ENCODE assay signal across 33 mouse cellular contexts in genomic region chr7:108184401-108184800, GRCm38 (mm10). TPM values are rescaled to one million over a fixed set of nuclear protein-coding genes. Genes with fewer than 3 reads are reported as not detected.
"Had no signal": no experiment of that assay in that cellular context is flagged by ENCODE, and none has a peak within 500 bp of the region (broad histone marks: within the 10 kb centered on the region; RNA-seq: fewer than 3 reads in every experiment).

No protein-coding gene starts in this region.

RNA-seq across cellular contexts. Expression of gene Olfr486, which starts 11.9 kb away (rescaled TPM):
- total RNA-seq: common myeloid progenitor, adult 5-6 weeks; forebrain, postnatal 0 days; gastrocnemius, adult 18-20 months; gastrocnemius, adult 2 months; gastrocnemius, adult 8-10 months; gastrocnemius, postnatal 10 days; gastrocnemius, postnatal 14 days; gastrocnemius, postnatal 25 days; gastrocnemius, postnatal 36 days; gastrocnemius, postnatal 4 days; granulocyte monocyte progenitor cell, adult 5-6 weeks; heart, adult 18-20 months; heart, adult 2 months; heart, adult 8-10 months had no signal
- polyA plus RNA-seq: cortical plate, adult 2 months; embryonic facial prominence, embryonic 10.5 days; embryonic facial prominence, embryonic 11.5 days; embryonic facial prominence, embryonic 12.5 days; embryonic facial prominence, embryonic 13.5 days; embryonic facial prominence, embryonic 14.5 days; embryonic facial prominence, embryonic 15.5 days; erythroblast, embryonic 14.5 days; forebrain, embryonic 10.5 days; forebrain, embryonic 11.5 days; forebrain, embryonic 12.5 days; forebrain, embryonic 13.5 days; forebrain, embryonic 14.5 days; forebrain, embryonic 15.5 days; forebrain, embryonic 16.5 days; forebrain, postnatal 0 days; frontal cortex, adult 2 months; gonadal fat pad, adult 2 months; heart, adult 2 months; heart, embryonic 10.5 days; heart, embryonic 11.5 days had no signal

RNA-seq across cellular contexts. Expression of gene Olfr485, which starts 24.7 kb away (rescaled TPM):
- total RNA-seq: common myeloid progenitor, adult 5-6 weeks; forebrain, postnatal 0 days; gastrocnemius, adult 18-20 months; gastrocnemius, adult 2 months; gastrocnemius, adult 8-10 months; gastrocnemius, postnatal 10 days; gastrocnemius, postnatal 14 days; gastrocnemius, postnatal 25 days; gastrocnemius, postnatal 36 days; gastrocnemius, postnatal 4 days; granulocyte monocyte progenitor cell, adult 5-6 weeks; heart, adult 18-20 months; heart, adult 2 months; heart, adult 8-10 months had no signal
- polyA plus RNA-seq: cortical plate, adult 2 months; embryonic facial prominence, embryonic 10.5 days; embryonic facial prominence, embryonic 11.5 days; embryonic facial prominence, embryonic 12.5 days; embryonic facial prominence, embryonic 13.5 days; erythroblast, embryonic 14.5 days; forebrain, embryonic 10.5 days; forebrain, embryonic 11.5 days; forebrain, embryonic 12.5 days; forebrain, embryonic 13.5 days; forebrain, embryonic 14.5 days; forebrain, embryonic 15.5 days; forebrain, embryonic 16.5 days; forebrain, postnatal 0 days; frontal cortex, adult 2 months; gonadal fat pad, adult 2 months; heart, adult 2 months; heart, embryonic 10.5 days; heart, embryonic 11.5 days had no signal

RNA-seq across cellular contexts. Expression of gene Olfr487, which starts 30.0 kb away (rescaled TPM):
- total RNA-seq: common myeloid progenitor, adult 5-6 weeks; forebrain, postnatal 0 days; gastrocnemius, adult 18-20 months; gastrocnemius, adult 2 months; gastrocnemius, adult 8-10 months; gastrocnemius, postnatal 10 days; gastrocnemius, postnatal 14 days; gastrocnemius, postnatal 25 days; gastrocnemius, postnatal 36 days; gastrocnemius, postnatal 4 days; granulocyte monocyte progenitor cell, adult 5-6 weeks; heart, adult 18-20 months; heart, adult 2 months; heart, adult 8-10 months had no signal
- polyA plus RNA-seq: cortical plate, adult 2 months; embryonic facial prominence, embryonic 10.5 days; embryonic facial prominence, embryonic 11.5 days; embryonic facial prominence, embryonic 12.5 days; embryonic facial prominence, embryonic 13.5 days; embryonic facial prominence, embryonic 14.5 days; erythroblast, embryonic 14.5 days; forebrain, embryonic 10.5 days; forebrain, embryonic 11.5 days; forebrain, embryonic 12.5 days; forebrain, embryonic 13.5 days; forebrain, embryonic 14.5 days; forebrain, embryonic 15.5 days; forebrain, embryonic 16.5 days; forebrain, postnatal 0 days; frontal cortex, adult 2 months; gonadal fat pad, adult 2 months; heart, adult 2 months; heart, embryonic 10.5 days; heart, embryonic 11.5 days had no signal

RNA-seq across cellular contexts. Expression of gene Olfr484, which starts 57.2 kb away (rescaled TPM):
- total RNA-seq: common myeloid progenitor, adult 5-6 weeks; forebrain, postnatal 0 days; gastrocnemius, adult 18-20 months; gastrocnemius, adult 2 months; gastrocnemius, adult 8-10 months; gastrocnemius, postnatal 10 days; gastrocnemius, postnatal 14 days; gastrocnemius, postnatal 25 days; gastrocnemius, postnatal 36 days; gastrocnemius, postnatal 4 days; granulocyte monocyte progenitor cell, adult 5-6 weeks; heart, adult 18-20 months; heart, adult 2 months; heart, adult 8-10 months had no signal
- polyA plus RNA-seq: cortical plate, adult 2 months; embryonic facial prominence, embryonic 10.5 days; embryonic facial prominence, embryonic 11.5 days; embryonic facial prominence, embryonic 12.5 days; embryonic facial prominence, embryonic 13.5 days; embryonic facial prominence, embryonic 14.5 days; erythroblast, embryonic 14.5 days; forebrain, embryonic 10.5 days; forebrain, embryonic 11.5 days; forebrain, embryonic 12.5 days; forebrain, embryonic 13.5 days; forebrain, embryonic 14.5 days; forebrain, embryonic 15.5 days; forebrain, embryonic 16.5 days; forebrain, postnatal 0 days; frontal cortex, adult 2 months; gonadal fat pad, adult 2 months; heart, adult 2 months; heart, embryonic 10.5 days; heart, embryonic 11.5 days had no signal
